Mouse (Mus musculus) mesoderm, embryonic 11.5 days (tissue): Measurements from ENCODE around the gene Tmem165.

Source experiments
- DNase-seq: peaks from one replicate; pipeline ENCODE4 v3.0.0-alpha.2; 2012; ENCODE audit warnings: low read depth, low spot score

The Tmem165 gene

GRCm38 (mm10) chr5:76171039-76171438 is 12.6 kb upstream of the Tmem165 start:
- DNase-seq: no peak

GRCm38 (mm10) chr5:76175051-76175450 is 8.6 kb upstream of the Tmem165 start:
- no peak for DNase-seq

- DNase-seq: peak; percentile 22
Measured at GRCm38 (mm10) chr5:76176411-76176810, 7.3 kb upstream of the Tmem165 start.

GRCm38 (mm10) chr5:76176841-76177240 is 6.8 kb upstream of the Tmem165 start:
- no peak for DNase-seq

GRCm38 (mm10) chr5:76177664-76178063 is 6.0 kb upstream of the Tmem165 start:
- DNase-seq: no peak

- DNase-seq: no peak
Measured at GRCm38 (mm10) chr5:76179171-76179570, 4.5 kb upstream of the Tmem165 start.

GRCm38 (mm10) chr5:76179791-76180190 is 3.9 kb upstream of the Tmem165 start:
- DNase-seq: no peak

GRCm38 (mm10) chr5:76182326-76182725 is 1.4 kb upstream of the Tmem165 start:
- no peak for DNase-seq

GRCm38 (mm10) chr5:76183043-76183749 is 484 bp upstream of the Tmem165 start:
- no peak for DNase-seq

- DNase-seq: peak; percentile 83
Measured at GRCm38 (mm10) chr5:76184286-76185080, 803 bp downstream of the Tmem165 start.

GRCm38 (mm10) chr5:76187885-76188284 is 4.2 kb downstream of the Tmem165 start:
- no peak for DNase-seq

GRCm38 (mm10) chr5:76190609-76191008 is 6.9 kb downstream of the Tmem165 start:
- no peak for DNase-seq

- no peak for DNase-seq
Measured at GRCm38 (mm10) chr5:76193075-76193474, 9.4 kb downstream of the Tmem165 start.

- DNase-seq: no peak
Measured at GRCm38 (mm10) chr5:76194377-76194945, 10.8 kb downstream of the Tmem165 start.

- no peak for DNase-seq
Measured at GRCm38 (mm10) chr5:76199346-76199745, 15.7 kb downstream of the Tmem165 start.

GRCm38 (mm10) chr5:76203171-76203570 is 19.5 kb downstream of the Tmem165 start:
- DNase-seq: no peak

- DNase-seq: no peak
Measured at GRCm38 (mm10) chr5:76205886-76206285, 22.2 kb downstream of the Tmem165 start.

- DNase-seq: no peak
Measured at GRCm38 (mm10) chr5:76208066-76208465, 24.4 kb downstream of the Tmem165 start.

- DNase-seq: no peak
Measured at GRCm38 (mm10) chr5:76216691-76217090, 33.0 kb downstream of the Tmem165 start.

- DNase-seq: no peak
Measured at GRCm38 (mm10) chr5:76231171-76231855, 47.6 kb downstream of the Tmem165 start.

GRCm38 (mm10) chr5:76243274-76243673 is 59.6 kb downstream of the Tmem165 start:
- no peak for DNase-seq

GRCm38 (mm10) chr5:76243929-76244328 is 60.2 kb downstream of the Tmem165 start:
- no peak for DNase-seq
